Mouse (Mus musculus): ENCODE results near the gene Atp5s. TPM values are rescaled to one million over a fixed set of nuclear protein-coding genes. Genes with fewer than 3 reads are reported as not detected.

Atp5s gene
- polyA plus RNA-seq, 1 experiment from 2014 or later = 28.3 TPM

GRCm38 (mm10) chr12:69733923-69734322 is 9.2 kb downstream of the Atp5s start:
- no peak overlapping the region for H3K4me2 ChIP-seq
- no peaks in the 10 kb centered on the region for H3K4me1 ChIP-seq
- no peak overlapping the region for H3K9ac ChIP-seq
- no peaks in the 10 kb centered on the region for H3K36me3 ChIP-seq
- 0 out of 2 replicates have a peak overlapping the region, but pooled peaks have one; percentile 27 for H3K27ac ChIP-seq
- no peak for ATAC-seq (ENCODE audit: insufficient number of reproducible peaks, low FRiP score, low TSS enrichment, low read depth)
- 85% methylated on average over 3 of the region's 3 CpGs for WGBS
- H3K27me3 ChIP-seq = no peaks in the 10 kb centered on the region
- no peaks in the 10 kb centered on the region for H3K9me3 ChIP-seq
- H3K4me3 ChIP-seq = no peak overlapping the region

- Histone ChIP-seq H3K27ac (no peak overlapping the region), H3K36me3 (0 out of 2 replicates have a peak, but pooled peaks cover 2% of the 10 kb centered on the region), H3K9ac (no peak overlapping the region), H3K4me1 (no peaks in the 10 kb centered on the region), H3K4me2 (no peak overlapping the region), H3K4me3 (no peak overlapping the region), H3K9me3 (no peaks in the 10 kb centered on the region), H3K27me3 (no peaks in the 10 kb centered on the region)
- WGBS = 62% methylated on average over 5 of the region's 5 CpGs
- ATAC-seq (ENCODE audit: insufficient number of reproducible peaks, low FRiP score, low TSS enrichment, low read depth) = no peak
Observed at GRCm38 (mm10) chr12:69741965-69742364, 17.2 kb downstream of the Atp5s start.

DNA sequence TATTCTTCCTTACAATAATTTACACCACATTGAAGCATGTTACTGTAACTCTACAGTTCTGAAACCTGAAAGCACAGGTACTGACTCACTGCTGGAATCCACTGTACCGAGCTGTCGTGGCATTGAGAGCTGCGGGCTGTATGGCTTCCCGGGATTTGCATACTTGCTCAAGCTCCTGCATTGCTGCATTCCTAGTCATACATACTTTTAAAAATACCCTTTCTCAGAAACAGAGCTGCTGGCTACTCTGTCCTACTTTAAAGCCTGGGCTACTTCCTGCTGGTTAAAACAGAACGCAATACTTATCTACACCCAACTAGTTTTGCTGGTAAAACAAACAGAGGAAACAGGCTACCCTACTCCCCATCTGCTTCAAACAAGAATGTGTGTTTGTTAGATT is 19.4 kb downstream of the Atp5s start:
- H3K4me1 ChIP-seq = no peaks in the 10 kb centered on the region
- H3K9me3 ChIP-seq = no peaks in the 10 kb centered on the region
- no peak overlapping the region for H3K4me3 ChIP-seq
- no peak overlapping the region for H3K9ac ChIP-seq
- H3K27ac ChIP-seq = no peak overlapping the region
- no peak overlapping the region for H3K4me2 ChIP-seq
- no peaks in the 10 kb centered on the region for H3K27me3 ChIP-seq
- WGBS = 77% methylated on average over 5 of the region's 5 CpGs
- 0 out of 2 replicates have a peak, but pooled peaks cover 2% of the 10 kb centered on the region for H3K36me3 ChIP-seq
- ATAC-seq (ENCODE audit: insufficient number of reproducible peaks, low FRiP score, low TSS enrichment, low read depth) = no peak

- Histone ChIP-seq H3K36me3 (no peaks in the 10 kb centered on the region), H3K4me1 (peaks cover 8% of the 10 kb centered on the region), H3K4me3 (no peak overlapping the region), H3K9ac (no peak overlapping the region), H3K4me2 (no peak overlapping the region), H3K9me3 (no peaks in the 10 kb centered on the region), H3K27me3 (no peaks in the 10 kb centered on the region), H3K27ac (no peak overlapping the region; the same call in 1 of the 2 replicates)
- no peak for ATAC-seq (ENCODE audit: insufficient number of reproducible peaks, low FRiP score, low TSS enrichment, low read depth)
- 20% methylated on average over 10 of the region's 10 CpGs for WGBS
Observed at GRCm38 (mm10) chr12:69751864-69752341, 27.2 kb downstream of the Atp5s start.

- ATAC-seq (ENCODE audit: insufficient number of reproducible peaks, low FRiP score, low TSS enrichment, low read depth) = no peak
- no peak overlapping the region for H3K4me2 ChIP-seq
- no peak overlapping the region for H3K27ac ChIP-seq
- H3K9ac ChIP-seq = no peak overlapping the region
- no peak overlapping the region for H3K4me3 ChIP-seq
- H3K9me3 ChIP-seq = no peaks in the 10 kb centered on the region
- no peaks in the 10 kb centered on the region for H3K36me3 ChIP-seq
- no peaks in the 10 kb centered on the region for H3K27me3 ChIP-seq
- peaks cover 22% of the 10 kb centered on the region for H3K4me1 ChIP-seq
- WGBS = 66% methylated on average over 5 of the region's 5 CpGs
Observed at GRCm38 (mm10) chr12:69753936-69754335, 29.2 kb downstream of the Atp5s start.

DNA sequence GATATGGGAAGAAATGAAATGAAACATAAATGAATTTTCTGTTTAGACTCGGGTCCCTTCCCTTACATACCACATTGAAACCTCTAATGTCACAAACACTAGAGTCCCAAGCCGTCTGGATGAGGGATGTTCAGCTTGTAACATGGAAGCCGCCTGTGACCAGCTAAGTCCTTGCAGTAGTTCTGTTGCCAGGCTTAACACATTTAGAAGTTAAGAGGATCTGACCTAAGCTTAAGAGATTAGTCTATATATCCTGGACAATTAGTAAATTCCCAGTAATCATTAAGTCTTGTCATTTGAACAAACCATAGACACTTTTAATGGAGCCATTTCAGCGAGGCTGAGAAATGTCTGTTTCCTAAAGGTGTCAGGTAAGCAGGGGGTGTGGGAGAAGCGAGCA is 31.3 kb downstream of the Atp5s start:
- peaks cover 35% of the 10 kb centered on the region for H3K4me1 ChIP-seq
- no peaks in the 10 kb centered on the region for H3K27me3 ChIP-seq
- WGBS = 66% methylated on average over 5 of the region's 5 CpGs
- no peak overlapping the region for H3K9ac ChIP-seq
- no peak overlapping the region for H3K4me3 ChIP-seq
- H3K4me2 ChIP-seq = no peak overlapping the region
- no peak overlapping the region for H3K27ac ChIP-seq
- H3K9me3 ChIP-seq = no peaks in the 10 kb centered on the region
- H3K36me3 ChIP-seq = no peaks in the 10 kb centered on the region
- no peak for ATAC-seq (ENCODE audit: insufficient number of reproducible peaks, low FRiP score, low TSS enrichment, low read depth)

DNA sequence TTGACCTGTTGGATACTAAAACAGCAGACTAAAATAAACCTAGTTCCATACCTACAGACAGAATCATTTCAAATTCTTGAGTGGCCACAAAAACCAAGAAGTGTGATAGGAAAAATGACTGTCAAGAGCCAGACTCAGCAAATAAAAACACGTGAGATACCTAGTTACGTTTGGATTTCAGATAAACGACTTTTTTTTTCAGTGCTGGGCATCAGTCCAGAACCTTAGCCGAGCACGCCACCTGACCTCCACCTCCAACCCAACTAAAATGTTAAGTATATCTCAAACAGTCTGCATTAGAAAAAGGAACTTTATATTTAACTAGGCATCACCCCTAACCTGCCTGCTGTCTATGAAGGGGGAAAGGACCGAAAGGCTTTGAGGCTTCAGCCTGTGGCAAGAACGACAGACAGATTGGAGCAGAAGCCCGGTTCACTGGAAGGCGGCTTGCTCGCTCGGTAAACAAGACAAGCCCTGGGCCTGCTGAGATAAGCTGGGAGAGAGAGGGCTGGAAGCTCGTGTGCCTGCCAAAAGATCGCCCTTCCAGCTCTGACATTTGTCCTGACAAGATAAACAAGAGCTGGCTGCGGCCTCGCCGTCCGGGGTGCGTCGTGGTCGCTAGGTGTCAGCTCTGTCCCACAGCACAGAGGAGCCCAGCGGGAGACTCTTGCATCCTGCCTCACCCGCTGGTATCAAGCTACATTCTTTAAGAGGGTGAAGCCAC is 32.8 kb downstream of the Atp5s start:
- peak overlapping the region; percentile 54; the same call in 1 of the 2 replicates for H3K27ac ChIP-seq
- H3K36me3 ChIP-seq = no peaks in the 10 kb centered on the region
- H3K9me3 ChIP-seq = no peaks in the 10 kb centered on the region
- peak; percentile 58; the same call in 1 of the 2 replicates for ATAC-seq (ENCODE audit: insufficient number of reproducible peaks, low FRiP score, low TSS enrichment, low read depth)
- H3K4me1 ChIP-seq = peaks cover 32% of the 10 kb centered on the region
- peak overlapping the region; percentile 47 for H3K4me2 ChIP-seq
- H3K4me3 ChIP-seq = peak overlapping the region; percentile 14; the same call in 1 of the 2 replicates
- no peaks in the 10 kb centered on the region for H3K27me3 ChIP-seq
- no peak overlapping the region for H3K9ac ChIP-seq
- 13% methylated on average over 22 of the region's 22 CpGs for WGBS

DNA sequence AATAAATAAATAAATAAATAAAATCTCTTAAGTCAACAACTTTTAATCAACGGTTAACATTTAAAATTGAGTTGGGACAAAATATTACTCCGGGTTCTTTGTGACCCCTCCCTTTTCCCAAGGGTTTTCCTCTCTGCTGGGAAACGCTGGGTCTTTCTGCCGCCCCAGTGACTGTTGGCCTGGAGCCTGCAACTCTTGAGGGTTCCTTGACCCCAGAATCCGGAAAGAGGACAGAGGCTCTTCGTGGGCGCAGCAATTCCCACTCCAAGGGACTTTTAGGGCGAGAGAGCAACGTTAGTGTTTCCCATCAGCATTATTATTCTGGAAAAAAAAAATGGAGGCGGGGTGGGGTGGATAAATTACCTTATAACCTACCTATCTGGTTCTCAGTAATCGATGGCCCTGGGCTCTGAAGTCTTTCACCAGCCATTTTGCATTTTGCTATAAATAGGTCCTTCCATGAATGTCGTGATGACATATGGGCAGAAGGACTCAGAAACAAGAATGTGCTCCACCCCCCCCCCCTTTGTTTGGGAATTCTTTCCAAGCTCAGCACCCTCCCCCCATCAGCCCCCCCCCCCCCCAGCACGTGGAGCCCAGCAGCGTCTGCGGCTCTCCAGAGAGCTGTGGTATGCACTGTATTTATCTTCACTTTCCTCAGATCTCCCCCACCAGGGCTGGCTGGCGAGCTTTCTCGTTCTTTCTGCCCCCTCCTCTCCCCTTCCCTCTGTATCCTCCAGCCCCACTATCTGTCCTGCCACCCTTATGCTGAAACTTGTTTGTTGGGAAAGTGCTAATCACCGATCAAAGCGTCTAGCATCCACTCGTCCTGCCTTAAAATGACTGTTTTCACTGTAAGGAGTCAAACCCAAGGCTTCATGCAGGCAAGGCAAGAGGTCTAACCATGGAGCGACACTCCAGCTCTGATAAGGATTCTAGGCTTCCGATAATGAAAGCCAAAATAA is 33.8 kb downstream of the Atp5s start:
- Histone ChIP-seq H3K9ac (no peak overlapping the region), H3K4me1 (peaks cover 32% of the 10 kb centered on the region), H3K36me3 (no peaks in the 10 kb centered on the region), H3K4me3 (peak overlapping the region; percentile 14; the same call in 1 of the 2 replicates), H3K9me3 (no peaks in the 10 kb centered on the region), H3K27me3 (no peaks in the 10 kb centered on the region), H3K4me2 (peak overlapping the region; percentile 47), H3K27ac (peak overlapping the region; percentile 44)
- WGBS = 9% methylated on average over 22 of the region's 22 CpGs
- 0 out of 2 replicates have a peak, but pooled peaks have one; percentile 38 for ATAC-seq (ENCODE audit: insufficient number of reproducible peaks, low FRiP score, low TSS enrichment, low read depth)

GRCm38 (mm10) chr12:69759267-69759885 is 34.6 kb downstream of the Atp5s start:
- H3K9me3 ChIP-seq = no peaks in the 10 kb centered on the region
- no peak for ATAC-seq (ENCODE audit: insufficient number of reproducible peaks, low FRiP score, low TSS enrichment, low read depth)
- no peaks in the 10 kb centered on the region for H3K36me3 ChIP-seq
- H3K4me1 ChIP-seq = peaks cover 32% of the 10 kb centered on the region
- peak overlapping the region; percentile 47; the same call in 1 of the 2 replicates for H3K4me2 ChIP-seq
- H3K27ac ChIP-seq = peak overlapping the region; percentile 35
- no peak overlapping the region for H3K9ac ChIP-seq
- WGBS = 19% methylated on average over 7 of the region's 7 CpGs
- no peaks in the 10 kb centered on the region for H3K27me3 ChIP-seq
- H3K4me3 ChIP-seq = no peak overlapping the region

DNA sequence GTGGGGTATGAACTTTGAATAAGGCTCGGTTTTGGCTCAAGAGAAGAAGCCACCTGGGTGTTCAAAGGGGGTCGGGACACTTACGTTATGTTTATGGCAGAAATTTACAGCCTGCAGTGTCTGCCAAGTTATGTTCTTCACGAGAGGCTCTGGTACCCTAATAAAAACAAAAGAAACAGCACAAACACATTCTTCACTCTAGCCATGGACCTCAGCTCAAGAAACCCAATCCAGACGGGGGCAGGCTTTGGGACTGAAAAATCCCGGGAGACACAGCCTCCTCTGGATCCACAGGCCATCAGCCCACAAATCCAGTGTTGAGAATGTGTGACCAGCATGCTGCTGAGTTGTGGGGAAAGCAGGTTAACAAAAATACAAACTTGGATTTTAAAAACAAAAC is 35.3 kb downstream of the Atp5s start:
- no peak for ATAC-seq (ENCODE audit: insufficient number of reproducible peaks, low FRiP score, low TSS enrichment, low read depth)
- no peaks in the 10 kb centered on the region for H3K27me3 ChIP-seq
- H3K36me3 ChIP-seq = no peaks in the 10 kb centered on the region
- H3K4me3 ChIP-seq = no peak overlapping the region
- H3K27ac ChIP-seq = peak overlapping the region; percentile 59; the same call in 1 of the 2 replicates
- no peaks in the 10 kb centered on the region for H3K9me3 ChIP-seq
- H3K4me1 ChIP-seq = peaks cover 32% of the 10 kb centered on the region
- WGBS = 16% methylated on average over 6 of the region's 6 CpGs
- no peak overlapping the region for H3K9ac ChIP-seq
- no peak overlapping the region for H3K4me2 ChIP-seq

DNA sequence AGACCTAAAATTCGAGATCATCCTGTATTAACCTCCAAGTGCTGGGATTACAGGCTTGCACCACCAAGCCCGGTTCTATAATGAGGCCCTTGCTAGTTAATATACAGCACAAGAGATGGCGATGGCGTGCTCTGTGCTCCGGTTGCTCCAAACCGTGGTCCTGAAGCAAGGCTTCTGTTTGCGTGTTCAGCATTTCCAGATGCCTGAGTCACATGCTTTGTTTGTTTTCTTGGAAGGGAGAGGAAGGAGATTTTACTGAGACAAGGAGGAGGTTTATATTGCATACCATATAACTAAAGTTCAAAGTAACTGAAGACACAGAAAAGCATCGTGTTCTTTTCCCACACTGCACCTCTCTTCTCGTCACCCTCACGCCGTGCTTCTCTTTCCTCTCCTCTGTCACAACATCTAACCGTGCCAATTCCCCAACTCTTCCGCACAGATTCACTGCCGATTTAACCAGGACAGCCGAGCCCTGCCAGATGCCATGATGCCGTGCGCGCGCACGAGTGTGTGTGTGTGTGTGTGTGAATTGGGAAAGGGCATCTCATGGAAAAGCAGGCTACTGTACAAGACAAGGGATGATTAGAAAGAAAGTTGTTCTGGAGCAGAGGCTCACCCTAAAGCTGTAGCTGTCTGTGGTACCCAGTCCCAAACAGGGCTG is 36.1 kb downstream of the Atp5s start:
- Histone ChIP-seq H3K27ac (peak overlapping the region; percentile 47; the same call in 1 of the 2 replicates), H3K36me3 (no peaks in the 10 kb centered on the region), H3K27me3 (no peaks in the 10 kb centered on the region), H3K9me3 (no peaks in the 10 kb centered on the region), H3K4me3 (no peak overlapping the region), H3K4me2 (no peak overlapping the region), H3K9ac (no peak overlapping the region), H3K4me1 (peaks cover 35% of the 10 kb centered on the region)
- WGBS = 67% methylated on average over 20 of the region's 20 CpGs
- no peak for ATAC-seq (ENCODE audit: insufficient number of reproducible peaks, low FRiP score, low TSS enrichment, low read depth)
